Mouse (Mus musculus): Measurements from ENCODE around the gene Mybph. TPM values are rescaled to one million over a fixed set of nuclear protein-coding genes. Genes with fewer than 3 reads are reported as not detected.
A peak's percentile ranks its signal among the peaks of the same experiment; 100 is the strongest.

The Mybph gene
- polyA plus RNA-seq, 1 experiment from 2014 or later: 1.4 TPM

- Histone ChIP-seq H3K9me3 (0 out of 2 replicates have a peak, but pooled peaks cover 5% of the 10 kb centered on the region), H3K4me1 (peaks cover 20% of the 10 kb centered on the region; the same call in 1 of the 2 replicates), H3K27me3 (replicated peaks; ENCODE audit: low read depth, poor library complexity, severe bottlenecking) (no peaks in the 10 kb centered on the region), H3K27ac (replicated peaks) (no peak overlapping the region), H3K36me3 (replicated peaks) (no peaks in the 10 kb centered on the region), H3K4me3 (no peak overlapping the region)
- no peak for DNase-seq (ENCODE audit: low spot score)
- 93% methylated on average over 7 of the region's 7 CpGs for WGBS
Observed at GRCm38 (mm10) chr1:134163476-134163875, 29.8 kb upstream of the Mybph start.

- Histone ChIP-seq H3K27me3 (replicated peaks; ENCODE audit: low read depth, poor library complexity, severe bottlenecking) (no peaks in the 10 kb centered on the region), H3K9me3 (0 out of 2 replicates have a peak, but pooled peaks cover 5% of the 10 kb centered on the region), H3K36me3 (replicated peaks) (no peaks in the 10 kb centered on the region), H3K4me3 (no peak overlapping the region), H3K27ac (replicated peaks) (no peak overlapping the region), H3K4me1 (peaks cover 20% of the 10 kb centered on the region; the same call in 1 of the 2 replicates)
- no peak for DNase-seq (ENCODE audit: low spot score)
- 65% methylated on average over 4 of the region's 4 CpGs for WGBS
Observed at GRCm38 (mm10) chr1:134164454-134164853, 28.8 kb upstream of the Mybph start.

- H3K4me3 ChIP-seq: no peak overlapping the region
- peaks cover 18% of the 10 kb centered on the region; the same call in 1 of the 2 replicates for H3K4me1 ChIP-seq
- DNase-seq (ENCODE audit: low spot score): no peak
- H3K27ac ChIP-seq (replicated peaks): no peak overlapping the region
- 0 out of 2 replicates have a peak, but pooled peaks cover 5% of the 10 kb centered on the region for H3K9me3 ChIP-seq
- no peaks in the 10 kb centered on the region for H3K36me3 ChIP-seq (replicated peaks)
- H3K27me3 ChIP-seq (replicated peaks; ENCODE audit: low read depth, poor library complexity, severe bottlenecking): no peaks in the 10 kb centered on the region
- 91% methylated on average over 3 of the region's 3 CpGs for WGBS
Observed at GRCm38 (mm10) chr1:134166547-134166946, 26.7 kb upstream of the Mybph start.

DNA sequence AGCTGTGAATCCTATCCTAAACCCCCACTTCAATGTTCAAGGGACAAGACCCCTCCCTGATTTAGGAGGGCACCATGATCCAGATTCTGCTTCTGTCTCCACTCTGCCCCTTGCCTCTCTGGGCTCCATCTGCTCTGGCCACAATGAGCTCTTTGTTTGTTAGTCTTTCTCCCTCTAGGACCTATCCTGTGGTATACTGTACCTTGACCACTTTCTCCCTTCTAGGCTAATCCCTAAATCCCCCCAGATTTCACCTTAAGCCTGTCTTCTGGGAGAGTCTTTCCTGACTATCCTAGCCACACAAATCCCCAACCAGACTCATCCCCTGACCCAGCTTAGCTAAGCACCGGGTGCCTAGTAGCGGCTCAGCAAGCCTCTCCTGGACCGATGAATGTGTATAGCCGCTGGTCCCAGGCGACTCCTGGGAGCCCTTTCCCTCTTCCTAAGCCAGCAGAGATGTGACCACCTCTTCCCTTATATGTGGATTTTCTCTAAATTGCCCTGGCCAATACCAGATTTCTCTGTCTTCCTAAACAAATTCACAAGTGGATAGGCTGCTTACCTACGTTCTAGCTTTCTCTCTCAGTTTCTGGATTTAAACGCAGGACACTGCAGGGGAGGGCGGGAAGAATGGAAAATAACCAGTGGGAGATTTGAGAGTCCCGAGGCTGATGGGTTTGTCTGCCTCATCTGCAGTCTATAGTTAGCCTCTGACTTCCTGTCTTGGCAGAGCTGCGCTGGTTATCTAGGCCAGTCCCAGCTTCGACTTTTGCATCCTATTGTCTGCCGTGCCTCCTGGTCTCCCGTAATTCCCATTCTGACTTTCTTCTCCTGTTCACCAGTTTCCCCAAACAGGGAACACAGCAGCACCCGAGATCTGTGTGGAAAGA lies 25.6 kb upstream of the Mybph start:
- Histone ChIP-seq H3K4me1 (peaks cover 11% of the 10 kb centered on the region; the same call in 1 of the 2 replicates), H3K27ac (replicated peaks) (no peak overlapping the region), H3K27me3 (replicated peaks; ENCODE audit: low read depth, poor library complexity, severe bottlenecking) (no peaks in the 10 kb centered on the region), H3K9me3 (0 out of 2 replicates have a peak, but pooled peaks cover 5% of the 10 kb centered on the region), H3K4me3 (no peak overlapping the region), H3K36me3 (replicated peaks) (no peaks in the 10 kb centered on the region)
- DNase-seq (ENCODE audit: low spot score): no peak
- 48% methylated on average over 14 of the region's 14 CpGs for WGBS

DNA sequence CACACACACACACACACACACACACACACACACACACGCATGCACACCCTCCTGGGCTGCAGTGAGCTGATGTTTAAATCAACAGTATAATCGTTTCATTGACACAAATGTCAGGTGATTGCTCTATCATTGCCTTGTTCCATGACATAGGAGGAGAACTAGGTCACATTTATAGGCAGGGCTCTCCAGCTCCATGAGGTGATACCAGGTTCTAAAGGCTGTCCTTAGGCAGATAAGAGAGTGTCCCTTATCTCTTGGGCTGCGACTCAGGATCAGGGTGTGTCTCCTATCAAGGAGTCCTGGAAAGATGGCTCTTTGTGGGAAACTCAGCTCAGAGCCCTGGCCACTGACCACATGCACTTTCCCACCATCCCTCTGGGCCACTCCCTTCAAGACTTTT lies 24.7 kb upstream of the Mybph start:
- no peaks in the 10 kb centered on the region for H3K36me3 ChIP-seq (replicated peaks)
- WGBS: 84% methylated on average over 3 of the region's 3 CpGs
- H3K4me3 ChIP-seq: no peak overlapping the region
- no peaks in the 10 kb centered on the region for H3K27me3 ChIP-seq (replicated peaks; ENCODE audit: low read depth, poor library complexity, severe bottlenecking)
- 0 out of 2 replicates have a peak, but pooled peaks cover 5% of the 10 kb centered on the region for H3K9me3 ChIP-seq
- peaks cover 11% of the 10 kb centered on the region; the same call in 1 of the 2 replicates for H3K4me1 ChIP-seq
- no peak overlapping the region for H3K27ac ChIP-seq (replicated peaks)
- no peak for DNase-seq (ENCODE audit: low spot score)

- Histone ChIP-seq H3K27me3 (replicated peaks; ENCODE audit: low read depth, poor library complexity, severe bottlenecking) (no peaks in the 10 kb centered on the region), H3K4me1 (peaks cover 10% of the 10 kb centered on the region; the same call in 1 of the 2 replicates), H3K4me3 (no peak overlapping the region), H3K27ac (replicated peaks) (no peak overlapping the region), H3K9me3 (0 out of 2 replicates have a peak, but pooled peaks cover 5% of the 10 kb centered on the region), H3K36me3 (replicated peaks) (no peaks in the 10 kb centered on the region)
- WGBS: 91% methylated on average over 8 of the region's 8 CpGs
- DNase-seq (ENCODE audit: low spot score): no peak
Observed at GRCm38 (mm10) chr1:134168985-134169697, 24.1 kb upstream of the Mybph start.

DNA sequence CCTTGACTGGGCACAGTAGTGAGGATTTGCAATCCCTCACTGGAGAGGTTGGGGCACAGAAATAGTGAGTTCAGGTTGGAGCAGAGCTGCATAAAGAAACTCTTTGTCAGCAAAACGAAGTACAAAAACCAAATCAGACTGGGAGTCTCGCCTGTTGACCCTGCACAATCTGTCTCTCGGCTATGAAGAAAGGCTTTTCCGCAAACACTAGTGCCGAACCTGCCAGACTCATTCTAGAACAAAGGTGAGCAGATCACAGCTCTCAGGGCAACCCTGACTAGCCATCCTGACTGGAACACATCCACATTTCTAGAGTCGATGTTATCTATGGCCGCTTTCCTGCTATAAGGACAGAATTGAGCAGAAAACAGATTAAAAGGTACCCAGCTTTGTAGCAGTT lies 20.2 kb upstream of the Mybph start:
- DNase-seq (ENCODE audit: low spot score): no peak
- WGBS: 66% methylated on average over 7 of the region's 7 CpGs
- no peaks in the 10 kb centered on the region for H3K27me3 ChIP-seq (replicated peaks; ENCODE audit: low read depth, poor library complexity, severe bottlenecking)

DNA sequence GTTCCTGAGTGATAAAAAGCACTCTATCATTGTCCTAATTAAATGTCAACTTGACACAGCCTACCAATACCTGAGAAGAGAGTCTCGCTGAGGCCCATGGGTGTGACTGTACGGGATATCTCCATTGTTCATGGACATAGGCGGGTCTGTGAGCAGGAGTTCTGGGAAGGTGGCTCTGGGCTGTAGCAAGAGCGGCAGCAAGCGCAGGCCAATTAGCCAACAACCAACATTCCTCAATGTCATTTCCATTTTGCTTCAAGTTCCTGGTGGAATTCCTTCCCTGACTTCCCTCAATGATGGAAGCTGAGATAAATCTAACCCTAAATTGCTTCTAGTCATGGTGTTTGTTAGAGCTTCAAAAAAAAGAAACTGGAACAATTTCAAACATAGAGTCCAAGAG lies 15.3 kb upstream of the Mybph start:
- Histone ChIP-seq H3K4me3 (no peak overlapping the region), H3K27ac (replicated peaks) (no peak overlapping the region), H3K27me3 (replicated peaks; ENCODE audit: low read depth, poor library complexity, severe bottlenecking) (0 out of 2 replicates have a peak, but pooled peaks cover 8% of the 10 kb centered on the region), H3K4me1 (peaks cover 32% of the 10 kb centered on the region), H3K9me3 (no peaks in the 10 kb centered on the region), H3K36me3 (replicated peaks) (no peaks in the 10 kb centered on the region)
- WGBS: 84% methylated on average over 5 of the region's 5 CpGs
- DNase-seq (ENCODE audit: low spot score): no peak

More for the DNA sequence above, 20.2 kb upstream of the Mybph start:
- Histone ChIP-seq H3K4me1 (no peaks in the 10 kb centered on the region), H3K27ac (replicated peaks) (no peak overlapping the region), H3K4me3 (no peak overlapping the region), H3K9me3 (no peaks in the 10 kb centered on the region), H3K36me3 (replicated peaks) (no peaks in the 10 kb centered on the region)

DNA sequence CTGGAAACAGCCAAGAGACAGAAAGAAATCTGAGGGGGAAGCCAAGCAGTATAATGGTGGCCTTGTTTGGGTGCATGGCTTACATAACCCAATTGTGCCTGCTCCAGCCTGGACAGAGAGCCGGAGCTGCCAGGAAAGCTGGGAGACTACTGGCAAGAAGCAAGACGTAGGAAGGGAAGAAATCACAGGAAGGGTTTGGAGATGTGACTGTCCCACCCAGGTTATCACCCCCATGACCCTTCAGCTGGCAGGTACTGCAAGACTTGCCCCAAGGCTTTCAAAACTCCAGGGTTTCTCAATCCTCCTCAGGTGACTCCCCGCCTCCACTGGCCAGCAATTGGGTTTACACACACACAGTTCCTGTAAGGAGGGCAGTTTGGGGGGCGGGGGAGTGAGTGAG lies 11.2 kb upstream of the Mybph start, which contains the start of gene Chil1:
Gene Chil1, plus strand, starts transcription at position 152 of the 400 bp plus-strand sequence.
- Histone ChIP-seq H3K36me3 (replicated peaks) (no peaks in the 10 kb centered on the region), H3K9me3 (no peaks in the 10 kb centered on the region), H3K27me3 (replicated peaks; ENCODE audit: low read depth, poor library complexity, severe bottlenecking) (peaks cover 17% of the 10 kb centered on the region), H3K4me3 (no peak within 1 kb of the TSS), H3K27ac (replicated peaks) (peak within 1 kb of the TSS; percentile 11; the same call in 1 of the 2 replicates), H3K4me1 (peaks cover 32% of the 10 kb centered on the region)
- DNase-seq (ENCODE audit: low spot score): no peak
- WGBS: 38% methylated on average over 4 of the region's 4 CpGs

GRCm38 (mm10) chr1:134184089-134184488 lies 9.2 kb upstream of the Mybph start:
- no peaks in the 10 kb centered on the region for H3K9me3 ChIP-seq
- no peak overlapping the region for H3K27ac ChIP-seq (replicated peaks)
- H3K36me3 ChIP-seq (replicated peaks): no peaks in the 10 kb centered on the region
- 85% methylated on average over 4 of the region's 4 CpGs for WGBS
- DNase-seq (ENCODE audit: low spot score): no peak
- H3K4me1 ChIP-seq: peaks cover 34% of the 10 kb centered on the region
- peaks cover 30% of the 10 kb centered on the region for H3K27me3 ChIP-seq (replicated peaks; ENCODE audit: low read depth, poor library complexity, severe bottlenecking)
- no peak overlapping the region for H3K4me3 ChIP-seq

- WGBS: 86% methylated on average over 5 of the region's 5 CpGs
- H3K27ac ChIP-seq (replicated peaks): no peak overlapping the region
- H3K27me3 ChIP-seq (replicated peaks; ENCODE audit: low read depth, poor library complexity, severe bottlenecking): peaks cover 26% of the 10 kb centered on the region
- H3K4me3 ChIP-seq: no peak overlapping the region
- H3K9me3 ChIP-seq: no peaks in the 10 kb centered on the region
- DNase-seq (ENCODE audit: low spot score): no peak
- no peaks in the 10 kb centered on the region for H3K36me3 ChIP-seq (replicated peaks)
- peaks cover 29% of the 10 kb centered on the region for H3K4me1 ChIP-seq
Observed at GRCm38 (mm10) chr1:134188217-134188616, 5.0 kb upstream of the Mybph start.

DNA sequence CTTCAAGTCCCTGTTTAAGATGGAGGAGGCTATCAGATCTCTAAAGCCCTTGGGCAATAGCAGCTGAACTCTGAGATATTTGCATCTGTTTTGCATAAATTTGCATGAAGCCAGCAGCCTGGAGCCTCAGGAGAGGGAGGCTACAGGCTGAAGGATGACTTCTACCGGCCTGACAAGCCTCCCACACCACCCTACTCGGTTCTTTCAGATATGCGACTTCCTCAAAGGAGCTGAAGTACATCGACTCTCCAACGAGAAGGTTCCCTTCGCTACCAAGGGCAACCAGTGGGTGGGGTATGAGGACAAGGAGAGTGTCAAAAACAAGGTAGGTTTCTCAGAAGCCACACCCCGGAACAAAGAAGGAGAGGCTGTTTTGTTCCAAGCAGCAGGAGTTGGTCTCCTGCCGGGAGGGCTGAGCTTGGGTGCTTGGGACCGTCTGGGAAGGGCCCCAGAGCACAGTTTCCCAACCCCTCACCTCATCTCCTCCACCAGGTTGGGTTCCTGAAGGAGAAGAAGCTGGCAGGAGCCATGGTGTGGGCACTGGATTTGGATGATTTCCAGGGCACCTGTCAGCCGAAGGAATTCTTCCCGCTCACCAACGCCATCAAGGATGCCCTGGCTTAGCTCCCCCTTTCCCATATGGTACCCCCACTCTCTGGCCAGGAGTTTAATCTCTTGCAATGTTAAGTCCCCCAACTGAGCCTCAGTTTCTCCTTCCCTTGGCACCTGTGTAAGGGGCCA lies 4.1 kb upstream of the Mybph start:
- no peak for DNase-seq (ENCODE audit: low spot score)
- H3K27ac ChIP-seq (replicated peaks): no peak overlapping the region
- H3K4me1 ChIP-seq: peaks cover 38% of the 10 kb centered on the region

More for the DNA sequence above, 4.1 kb upstream of the Mybph start:
- Histone ChIP-seq H3K4me3 (no peak overlapping the region), H3K27me3 (replicated peaks; ENCODE audit: low read depth, poor library complexity, severe bottlenecking) (peaks cover 20% of the 10 kb centered on the region; the same call in 1 of the 2 replicates), H3K36me3 (replicated peaks) (no peaks in the 10 kb centered on the region), H3K9me3 (no peaks in the 10 kb centered on the region)
- WGBS: 29% methylated on average over 12 of the region's 12 CpGs
